Comparison of ENCODE assay signal across 12 mouse cellular contexts in genomic region chr1:162074626-162075410, GRCm38 (mm10).
DNase-seq lines count a peak whose midpoint lies in the region; ATAC-seq and TF ChIP-seq lines count a peak whose summit lies in the region.
"Had no signal": no experiment of that assay in that cellular context is flagged by ENCODE, and none has a peak within 500 bp of the region (broad histone marks: within the 10 kb centered on the region; RNA-seq: fewer than 3 reads in every experiment).

No protein-coding gene starts in this region.

- H3K9me3 ChIP-seq in hindbrain, embryonic 10.5 days: no peaks in the 10 kb centered on the region
- no peaks in the 10 kb centered on the region for H3K9me3 ChIP-seq in hindbrain, postnatal 0 days (ENCODE audit: low read length)
- H3K9me3 ChIP-seq in lung, postnatal 0 days (ENCODE audit: low read length): no peaks in the 10 kb centered on the region
- H3K9me3 ChIP-seq in embryonic facial prominence, embryonic 14.5 days (ENCODE audit: control insufficient read depth, low read length): no peaks in the 10 kb centered on the region
- no peaks in the 10 kb centered on the region for H3K9me3 ChIP-seq in stomach, embryonic 15.5 days
- H3K9me3 ChIP-seq: megakaryocyte, embryonic 14.5 days had no signal

- H3K27ac ChIP-seq in hindbrain, embryonic 10.5 days: peak overlapping the region; percentile 62
- H3K27ac ChIP-seq in hindbrain, postnatal 0 days: no peak overlapping the region
- H3K27ac ChIP-seq in lung, postnatal 0 days (ENCODE audit: low read length): peak overlapping the region; percentile 45; the same call in 1 of the 2 replicates
- peak overlapping the region; percentile 95 for H3K27ac ChIP-seq in embryonic facial prominence, embryonic 14.5 days (replicated peaks; ENCODE audit: low read depth, low read length)
- peak overlapping the region; percentile 88 for H3K27ac ChIP-seq in stomach, embryonic 15.5 days

- WGBS in hindbrain, embryonic 10.5 days: 71% methylated on average over 17 of the region's 17 CpGs
- WGBS in hindbrain, postnatal 0 days: 76% methylated on average over 17 of the region's 17 CpGs
- 47% methylated on average over 17 of the region's 17 CpGs for WGBS in lung, postnatal 0 days
- 36% methylated on average over 17 of the region's 17 CpGs for WGBS in embryonic facial prominence, embryonic 14.5 days
- 38% methylated on average over 17 of the region's 17 CpGs for WGBS in stomach, embryonic 15.5 days

- no peak overlapping the region for H3K4me3 ChIP-seq in hindbrain, embryonic 10.5 days
- H3K4me3 ChIP-seq in hindbrain, postnatal 0 days (ENCODE audit: low read length): no peak overlapping the region
- no peak overlapping the region for H3K4me3 ChIP-seq in lung, postnatal 0 days (ENCODE audit: low read depth, low read length)
- no peak overlapping the region for H3K4me3 ChIP-seq in embryonic facial prominence, embryonic 14.5 days (ENCODE audit: low read depth, low read length)
- H3K4me3 ChIP-seq in stomach, embryonic 15.5 days (replicated peaks): no peak overlapping the region
- H3K4me3 ChIP-seq: megakaryocyte, embryonic 14.5 days had no signal

- no peaks in the 10 kb centered on the region for H3K36me3 ChIP-seq in hindbrain, embryonic 10.5 days
- H3K36me3 ChIP-seq in hindbrain, postnatal 0 days (ENCODE audit: insufficient read depth, low read length): no peaks in the 10 kb centered on the region
- no peaks in the 10 kb centered on the region for H3K36me3 ChIP-seq in lung, postnatal 0 days (ENCODE audit: insufficient read depth, low read length)
- no peaks in the 10 kb centered on the region for H3K36me3 ChIP-seq in embryonic facial prominence, embryonic 14.5 days (ENCODE audit: control insufficient read depth, insufficient read depth, low read length)
- H3K36me3 ChIP-seq in stomach, embryonic 15.5 days: no peaks in the 10 kb centered on the region

- no peak overlapping the region for H3K4me2 ChIP-seq in hindbrain, postnatal 0 days (ENCODE audit: low read depth, low read length)
- H3K4me2 ChIP-seq in lung, postnatal 0 days (replicated peaks; ENCODE audit: low read depth, low read length): no peak overlapping the region
- peak overlapping the region; percentile 10 for H3K4me2 ChIP-seq in embryonic facial prominence, embryonic 14.5 days (ENCODE audit: low read depth, low read length)
- no peak overlapping the region for H3K4me2 ChIP-seq in stomach, embryonic 15.5 days

- no peak for TF ChIP-seq CTCF in hindbrain, postnatal 0 days (IDR thresholded peaks at IDR 0.05; ENCODE audit: low read depth)
- no peak for TF ChIP-seq CTCF in lung, postnatal 0 days (IDR thresholded peaks at IDR 0.05)

- ATAC-seq in hindbrain, postnatal 0 days: no peak
- ATAC-seq in lung, postnatal 0 days: no peak; the same call in 1 of the 2 replicates
- ATAC-seq in embryonic facial prominence, embryonic 14.5 days (ENCODE audit: low read depth): peak; percentile 74; the same call in 1 of the 2 replicates
- no peak for ATAC-seq in stomach, embryonic 15.5 days (ENCODE audit: insufficient read depth, low FRiP score, low read depth)
- ATAC-seq in erythroblast, adult 5-6 weeks (replicated peaks; ENCODE audit: low FRiP score, poor library complexity, severe bottlenecking): no peak

- no peak overlapping the region for H3K9ac ChIP-seq in hindbrain, postnatal 0 days (replicated peaks; ENCODE audit: low read length)
- H3K9ac ChIP-seq in lung, postnatal 0 days (replicated peaks; ENCODE audit: low read depth): no peak overlapping the region
- H3K9ac ChIP-seq in embryonic facial prominence, embryonic 14.5 days (ENCODE audit: low read depth, low read length): peak overlapping the region; percentile 32; the same call in 1 of the 2 replicates
- H3K9ac ChIP-seq in stomach, embryonic 15.5 days: no peak overlapping the region

- H3K27me3 ChIP-seq in hindbrain, embryonic 10.5 days (ENCODE audit: insufficient read depth, poor library complexity, severe bottlenecking): no peaks in the 10 kb centered on the region
- H3K27me3 ChIP-seq in hindbrain, postnatal 0 days (ENCODE audit: insufficient read depth, low read length): no peaks in the 10 kb centered on the region
- H3K27me3 ChIP-seq in lung, postnatal 0 days (replicated peaks; ENCODE audit: insufficient read depth, low read length): no peaks in the 10 kb centered on the region
- no peaks in the 10 kb centered on the region for H3K27me3 ChIP-seq in embryonic facial prominence, embryonic 14.5 days (replicated peaks; ENCODE audit: control insufficient read depth, insufficient read depth, low read length)
- no peaks in the 10 kb centered on the region for H3K27me3 ChIP-seq in stomach, embryonic 15.5 days (replicated peaks)
- H3K27me3 ChIP-seq: megakaryocyte, embryonic 14.5 days had no signal

- TF ChIP-seq EP300 in lung, postnatal 0 days (IDR thresholded peaks at IDR 0.05): peak; percentile 16; the same call in 1 of the 2 replicates

- DNase-seq in hindbrain, embryonic 10.5 days (ENCODE audit: low spot score): no peak
- no peak for DNase-seq in hindbrain, postnatal 0 days (ENCODE audit: low spot score)
- peak; percentile 19 for DNase-seq in lung, postnatal 0 days (ENCODE audit: low spot score)
- no peak for DNase-seq in lung, postnatal 36 days
- peak; percentile 94 for DNase-seq in embryonic facial prominence, embryonic 14.5 days (ENCODE audit: low spot score)
- DNase-seq in ovary, postnatal 10 days (ENCODE audit: low spot score): no peak
- DNase-seq: cerebellum, postnatal 36 days; spleen, adult 18-20 months; thymus, postnatal 4 days had no signal

- H3K4me1 ChIP-seq in hindbrain, embryonic 10.5 days (replicated peaks): peaks cover 29% of the 10 kb centered on the region
- H3K4me1 ChIP-seq in hindbrain, postnatal 0 days (ENCODE audit: insufficient read depth, low read length): no peaks in the 10 kb centered on the region
- no peaks in the 10 kb centered on the region for H3K4me1 ChIP-seq in lung, postnatal 0 days (ENCODE audit: insufficient read depth, low read depth, low read length)
- H3K4me1 ChIP-seq in embryonic facial prominence, embryonic 14.5 days (ENCODE audit: control insufficient read depth, insufficient read depth, low read length): peaks cover 52% of the 10 kb centered on the region
- peaks cover 9% of the 10 kb centered on the region for H3K4me1 ChIP-seq in stomach, embryonic 15.5 days
- H3K4me1 ChIP-seq: megakaryocyte, embryonic 14.5 days had no signal

Comparison
In these comparisons a context has a peak if more than half of its experiments do, and no peak if none do; other contexts are left out.
1. DNase-seq: peak in lung, postnatal 0 days (single experiment) and embryonic facial prominence, embryonic 14.5 days (single experiment); none in hindbrain, embryonic 10.5 days (single experiment), hindbrain, postnatal 0 days (single experiment), lung, postnatal 36 days (single experiment) and ovary, postnatal 10 days (single experiment).